Mouse (Mus musculus): Measurements from ENCODE around the gene Bicc1.
A peak's percentile ranks its signal among the peaks of the same experiment; 100 is the strongest.

GRCm38 (mm10) chr10:70998136-70998535, 161.4 kb downstream of the Bicc1 start:
- TF ChIP-seq CTCF (IDR thresholded peaks at IDR 0.05) (peak; percentile 63), EP300 (IDR thresholded peaks at IDR 0.05) (no peak)
